Mouse (Mus musculus) hindbrain, embryonic 12.5 days (tissue): ENCODE data around the gene Cep170b. TPM values are rescaled to one million over a fixed set of nuclear protein-coding genes. Genes with fewer than 3 reads are reported as not detected.

Experiments
- ATAC-seq: fragments of 200-750 bp; cut with Nextera tagmentation; 2 replicates; pipeline ENCODE4 v1.8.0; 2017; ENCODE audit warnings: moderate TSS enrichment; ENCODE audit not compliant: low FRiP score
- H3K27ac ChIP-seq: fragments of 300-500 bp; sonication (generic); 2 replicates; pipeline ENCODE4 v1.5.1; 2016; ENCODE audit warnings: mild to moderate bottlenecking
- H3K27me3 ChIP-seq: fragments of 300-500 bp; sonication (generic); 2 replicates; pipeline ENCODE4 v1.6.1; 2016; ENCODE audit warnings: mild to moderate bottlenecking
- H3K36me3 ChIP-seq: fragments of 300-500 bp; sonication (generic); 2 replicates; pipeline ENCODE4 v1.6.1; 2016; ENCODE audit warnings: mild to moderate bottlenecking
- H3K4me1 ChIP-seq: fragments of 300-500 bp; sonication (generic); 2 replicates; pipeline ENCODE4 v1.6.1; 2016
- H3K4me2 ChIP-seq: fragments of 300-500 bp; sonication (generic); replicated peaks from 2 replicates; pipeline ENCODE4 v1.6.1; 2016; ENCODE audit warnings: mild to moderate bottlenecking
- H3K4me3 ChIP-seq: fragments of 300-500 bp; sonication (generic); 2 replicates; pipeline ENCODE4 v1.5.1; 2016; ENCODE audit warnings: mild to moderate bottlenecking
- H3K9ac ChIP-seq: fragments of 300-500 bp; sonication (generic); 2 replicates; pipeline ENCODE4 v1.6.1; 2016; ENCODE audit warnings: mild to moderate bottlenecking, moderate library complexity
- H3K9me3 ChIP-seq: fragments of 300-500 bp; sonication (generic); replicated peaks from 2 replicates; pipeline ENCODE4 v1.6.1; 2016; ENCODE audit warnings: mild to moderate bottlenecking
- WGBS: fragments of 180-500 bp; shearing (Covaris S2); methylation state at CpG from one replicate; pipeline ENCODE4 v1.1.7; 2016; 5-methylcytosine and 5-hydroxymethylcytosine counted together
- microRNA-seq: library from miRNA; unstranded; fragments of <30 nt; microRNA quantifications from one replicate; pipeline ENCODE4, GENCODE M21; 2017
- polyA plus RNA-seq: library from polyadenylated mRNA; unstranded; fragments of >200 nt; fragmentation: Nextera tagmentation; extraction: Ambion mirVana; gene quantifications from 2 replicates; pipeline ENCODE4 v1.2.1, GENCODE M21; 2016

The Cep170b gene
- polyA plus RNA-seq, 1 experiment from 2014 or later = 28.5 TPM

GRCm38 (mm10) chr12:112774026-112774425 is 53.8 kb downstream of the Cep170b start:
- WGBS = 91% methylated on average over 6 of the region's 6 CpGs
- Histone ChIP-seq H3K9ac (no peak overlapping the region), H3K27me3 (no peaks in the 10 kb centered on the region), H3K27ac (no peak overlapping the region), H3K4me2 (no peak overlapping the region), H3K4me1 (no peaks in the 10 kb centered on the region), H3K4me3 (no peak overlapping the region), H3K36me3 (no peaks in the 10 kb centered on the region), H3K9me3 (no peaks in the 10 kb centered on the region)
- no peak for ATAC-seq

GRCm38 (mm10) chr12:112774481-112774880 is 54.2 kb downstream of the Cep170b start:
- H3K4me2 ChIP-seq = no peak overlapping the region
- H3K36me3 ChIP-seq = no peaks in the 10 kb centered on the region
- no peak overlapping the region for H3K4me3 ChIP-seq
- no peak overlapping the region for H3K27ac ChIP-seq
- no peaks in the 10 kb centered on the region for H3K4me1 ChIP-seq
- H3K9ac ChIP-seq = no peak overlapping the region
- ATAC-seq = no peak
- no peaks in the 10 kb centered on the region for H3K9me3 ChIP-seq
- H3K27me3 ChIP-seq = no peaks in the 10 kb centered on the region
- WGBS = 95% methylated on average over 10 of the region's 10 CpGs

- peaks cover 10% of the 10 kb centered on the region for H3K4me1 ChIP-seq
- no peak for ATAC-seq
- 75% methylated on average over 8 of the region's 8 CpGs for WGBS
- no peak overlapping the region for H3K27ac ChIP-seq
- no peaks in the 10 kb centered on the region for H3K27me3 ChIP-seq
- H3K9me3 ChIP-seq = no peaks in the 10 kb centered on the region
- no peaks in the 10 kb centered on the region for H3K36me3 ChIP-seq
- no peak overlapping the region for H3K4me2 ChIP-seq
- H3K4me3 ChIP-seq = no peak overlapping the region
- H3K9ac ChIP-seq = no peak overlapping the region
Measured at GRCm38 (mm10) chr12:112791026-112791425, 70.8 kb downstream of the Cep170b start.

- no peak for ATAC-seq
- Histone ChIP-seq H3K27me3 (peaks cover 8% of the 10 kb centered on the region; the same call in 1 of the 2 replicates), H3K27ac (no peak overlapping the region), H3K36me3 (no peaks in the 10 kb centered on the region), H3K4me1 (peaks cover 18% of the 10 kb centered on the region), H3K9me3 (no peaks in the 10 kb centered on the region), H3K4me2 (no peak overlapping the region), H3K4me3 (no peak overlapping the region), H3K9ac (no peak overlapping the region)
- WGBS = 75% methylated on average over 13 of the region's 13 CpGs
Measured at GRCm38 (mm10) chr12:112793601-112794355, 73.5 kb downstream of the Cep170b start.

- Histone ChIP-seq H3K9ac (no peak overlapping the region), H3K36me3 (no peaks in the 10 kb centered on the region), H3K4me3 (no peak overlapping the region), H3K4me2 (no peak overlapping the region), H3K27me3 (peaks cover 11% of the 10 kb centered on the region; the same call in 1 of the 2 replicates), H3K9me3 (no peaks in the 10 kb centered on the region), H3K27ac (no peak overlapping the region), H3K4me1 (peaks cover 18% of the 10 kb centered on the region)
- WGBS = 32% methylated on average over 7 of the region's 7 CpGs
- ATAC-seq = no peak
Measured at GRCm38 (mm10) chr12:112794356-112794816, 74.1 kb downstream of the Cep170b start.

GRCm38 (mm10) chr12:112794998-112795397 is 74.7 kb downstream of the Cep170b start:
- H3K4me2 ChIP-seq = no peak overlapping the region
- 83% methylated on average over 5 of the region's 5 CpGs for WGBS
- H3K9me3 ChIP-seq = no peaks in the 10 kb centered on the region
- ATAC-seq = no peak
- no peak overlapping the region for H3K27ac ChIP-seq
- H3K36me3 ChIP-seq = no peaks in the 10 kb centered on the region
- peaks cover 18% of the 10 kb centered on the region for H3K4me1 ChIP-seq
- peaks cover 17% of the 10 kb centered on the region; the same call in 1 of the 2 replicates for H3K27me3 ChIP-seq
- no peak overlapping the region for H3K4me3 ChIP-seq
- H3K9ac ChIP-seq = no peak overlapping the region

- Histone ChIP-seq H3K9ac (no peak overlapping the region; the same call in 1 of the 2 replicates), H3K4me3 (no peak overlapping the region), H3K27me3 (peaks cover 22% of the 10 kb centered on the region), H3K36me3 (no peaks in the 10 kb centered on the region), H3K4me1 (peaks cover 20% of the 10 kb centered on the region), H3K9me3 (no peaks in the 10 kb centered on the region), H3K4me2 (no peak overlapping the region), H3K27ac (no peak overlapping the region)
- 71% methylated on average over 18 of the region's 18 CpGs for whole genome bisulfite sequencing
- ATAC-seq = no peak
Measured at GRCm38 (mm10) chr12:112795466-112796104, 75.3 kb downstream of the Cep170b start.

Small RNA genes lying within 50 kb of the gene (microRNA-seq; reads per million reads assigned to microRNA genes)
- gene Mir6940 = 1.4 reads per million

Other genes with a start within 250 kb of the Cep170b start
- gene A530016L24Rik, start 231.0 kb upstream of the Cep170b start, polyA plus RNA-seq = 0.13 TPM in 1 of 2 replicates, not detected in the other
- 14.6 and 16.1 TPM in 2 replicates for gene Tmem179, start 203.7 kb upstream of the Cep170b start, polyA plus RNA-seq
- gene Inf2, start 131.7 kb upstream of the Cep170b start, polyA plus RNA-seq = 1.5 and 2.1 TPM in 2 replicates
- gene Adssl1, start 100.4 kb upstream of the Cep170b start, polyA plus RNA-seq = 3.3 and 5.0 TPM in 2 replicates
- gene Siva1, start 75.8 kb upstream of the Cep170b start, polyA plus RNA-seq = 100 and 124 TPM in 2 replicates
- 154 and 156 TPM in 2 replicates for gene Akt1, start 45.6 kb upstream of the Cep170b start, polyA plus RNA-seq
- gene Zbtb42, start 41.6 kb upstream of the Cep170b start, polyA plus RNA-seq = 5.8 and 7.5 TPM in 2 replicates
- 5.0 and 5.4 TPM in 2 replicates for gene Pld4, start 40.2 kb downstream of the Cep170b start, polyA plus RNA-seq
- 0.48 and 0.64 TPM in 2 replicates for gene Ahnak2, start 82.2 kb downstream of the Cep170b start, polyA plus RNA-seq
- 16.9 and 19.7 TPM in 2 replicates for gene Clba1, start 88.5 kb downstream of the Cep170b start, polyA plus RNA-seq
- 101 TPM in 2 replicates for gene Cdca4, start 109.0 kb downstream of the Cep170b start, polyA plus RNA-seq
- not detected in 2 replicates for gene Gpr132, start 147.8 kb downstream of the Cep170b start, polyA plus RNA-seq
- gene Jag2, start 209.3 kb downstream of the Cep170b start, polyA plus RNA-seq = 9.4 and 10.3 TPM in 2 replicates
- gene Nudt14, start 221.7 kb downstream of the Cep170b start, polyA plus RNA-seq = 51.5 and 65.9 TPM in 2 replicates